Mouse (Mus musculus) cortical plate, adult 2 months (tissue): ENCODE data around the gene Snx12.

Experiments
- CTCF ChIP-seq: fragments of 200-500 bp; IDR thresholded peaks from 2 replicates; pipeline ENCODE4 v1.5.1; 2011; ENCODE audit warnings: mild to moderate bottlenecking, control low read depth, low read length; ENCODE audit not compliant: insufficient read depth; ENCODE audit errors: extremely low read depth
- POLR2A ChIP-seq: fragments of 200-500 bp; IDR thresholded peaks from 2 replicates; pipeline ENCODE4 v1.6.1; 2011; ENCODE audit warnings: mild to moderate bottlenecking, low read length, control low read depth; ENCODE audit not compliant: insufficient read depth; ENCODE audit errors: extremely low read depth

GRCm38 (mm10) chrX:101063503-101063902 is 158.9 kb downstream of the Snx12 start:
- TF ChIP-seq POLR2A (no peak), CTCF (no peak)
